Mouse (Mus musculus): ENCODE measurements around the gene Nupr1. TPM values are rescaled to one million over a fixed set of nuclear protein-coding genes. Genes with fewer than 3 reads are reported as not detected.

Nupr1 gene
- polyA plus RNA-seq, 1 experiment: 23.9 TPM

GRCm38 (mm10) chr7:126606611-126607010 is 24.1 kb downstream of the Nupr1 start:
- no peak for DNase-seq (ENCODE audit: extremely low spot score in 1 of 2, low spot score in 1 of 2)

- no peak for DNase-seq (ENCODE audit: extremely low spot score in 1 of 2, low spot score in 1 of 2)
These were observed 28.0 kb downstream of the Nupr1 start for GRCm38 (mm10) chr7:126602650-126603049.

DNA sequence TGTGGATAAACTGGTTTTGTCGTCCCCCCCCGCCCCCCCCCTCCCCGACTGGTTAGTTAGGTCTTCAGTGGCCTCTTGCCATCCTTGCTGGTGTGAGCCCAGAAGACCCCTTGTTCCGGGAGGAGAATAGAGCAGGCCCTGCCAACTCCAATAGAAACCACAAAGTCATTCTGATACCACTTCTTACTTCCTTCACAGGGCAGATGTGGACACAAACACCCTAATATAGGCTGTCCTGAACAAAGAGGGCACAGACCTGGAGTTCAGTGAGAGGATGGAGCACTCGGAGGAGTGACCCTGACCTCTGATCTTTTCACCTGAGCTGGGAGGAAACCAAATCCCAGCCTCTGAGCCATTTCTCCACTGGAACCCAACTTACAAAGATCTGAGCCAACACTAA is 28.8 kb downstream of the Nupr1 start:
- DNase-seq (ENCODE audit: extremely low spot score in 1 of 2, low spot score in 1 of 2): no peak

DNA sequence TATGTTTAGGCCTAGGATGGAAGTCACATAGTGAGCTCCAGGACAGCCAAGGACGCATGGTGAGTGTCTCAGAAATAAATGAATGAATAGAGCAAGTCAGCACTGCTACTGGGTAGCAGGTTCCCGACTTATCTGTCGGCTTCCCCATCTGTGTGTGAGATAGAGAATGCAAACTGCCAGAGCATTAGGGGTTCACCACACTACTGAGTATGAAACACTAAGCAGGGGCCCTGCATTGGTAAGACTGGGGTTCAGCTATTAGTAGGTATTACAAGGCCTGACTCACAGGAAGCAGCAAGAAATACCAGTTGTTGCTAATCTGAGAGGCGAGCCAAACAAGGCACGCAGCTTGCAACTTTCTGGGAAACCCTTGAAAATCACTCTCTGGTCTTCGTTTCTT is 31.7 kb downstream of the Nupr1 start:
- DNase-seq (ENCODE audit: extremely low spot score in 1 of 2, low spot score in 1 of 2): no peak

DNA sequence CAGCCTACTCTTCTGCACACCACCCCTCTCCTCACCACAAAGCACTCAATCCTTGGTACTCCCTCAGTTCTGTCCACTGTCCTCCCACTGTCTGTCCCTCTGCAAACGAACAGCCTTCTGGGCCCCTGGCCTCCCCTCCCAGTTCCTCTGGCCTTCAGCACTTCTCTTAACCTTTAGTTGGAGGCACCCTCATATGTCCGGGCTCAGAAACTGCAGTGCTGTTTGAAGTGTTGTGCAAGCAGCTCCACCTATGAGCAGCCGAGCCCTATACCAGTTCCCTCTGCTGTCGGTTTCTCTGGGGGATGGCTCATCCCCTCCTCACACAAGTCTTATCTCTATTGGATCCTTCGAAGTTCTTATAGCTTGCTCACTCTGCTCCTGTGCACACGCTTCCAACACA is 34.2 kb downstream of the Nupr1 start:
- DNase-seq (ENCODE audit: extremely low spot score in 1 of 2, low spot score in 1 of 2): no peak

GRCm38 (mm10) chr7:126595890-126596289 is 34.8 kb downstream of the Nupr1 start:
- no peak for DNase-seq (ENCODE audit: extremely low spot score in 1 of 2, low spot score in 1 of 2)

DNA sequence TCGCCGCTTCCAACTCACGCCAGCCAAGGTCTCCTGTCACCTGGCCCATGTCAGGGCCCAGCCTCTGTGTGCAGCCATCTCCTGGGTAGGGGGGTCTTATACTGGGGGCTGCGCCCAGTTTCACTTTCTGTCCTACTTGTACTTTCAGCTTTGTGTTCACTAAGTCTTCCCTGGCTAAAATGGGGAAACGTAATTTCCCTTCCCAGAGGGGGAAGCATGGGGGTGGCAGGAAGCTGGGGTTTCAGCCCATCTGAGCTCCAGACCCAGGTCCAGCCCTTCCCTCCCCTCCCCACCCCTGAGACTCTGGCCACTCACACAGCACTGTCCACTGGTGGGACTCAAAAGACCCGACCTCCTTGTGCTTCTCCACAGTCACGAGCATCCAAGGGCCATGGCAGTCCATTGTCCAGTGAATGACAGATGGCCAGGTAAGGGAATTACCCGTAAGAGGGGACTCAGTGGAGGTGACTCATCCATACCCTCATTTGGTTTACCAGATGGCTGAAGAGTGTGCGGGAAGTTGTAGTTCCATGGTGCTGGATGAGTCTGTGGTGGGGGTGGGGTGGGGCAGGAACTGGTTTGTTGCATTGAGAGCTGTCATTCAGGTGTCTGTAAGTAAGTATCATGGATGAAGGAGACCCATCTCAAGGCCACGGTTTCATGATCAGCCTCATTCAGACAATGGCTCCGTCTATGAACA is 35.6 kb downstream of the Nupr1 start, which contains the start of gene Il27:
Gene Il27 (minus strand): TSS at position 80 of the 700 bp plus-strand sequence.
- DNase-seq (ENCODE audit: extremely low spot score in 1 of 2, low spot score in 1 of 2): no peak

- peak in 1 of 2 experiments; percentile 51 for DNase-seq (ENCODE audit: extremely low spot score in 1 of 2, low spot score in 1 of 2)
These were observed 42.9 kb downstream of the Nupr1 start for GRCm38 (mm10) chr7:126587779-126588178.

GRCm38 (mm10) chr7:126586839-126587238 is 43.8 kb downstream of the Nupr1 start:
- no peak for DNase-seq (ENCODE audit: extremely low spot score in 1 of 2, low spot score in 1 of 2)

- DNase-seq (ENCODE audit: extremely low spot score in 1 of 2, low spot score in 1 of 2): no peak
These were observed 44.9 kb downstream of the Nupr1 start, which contains the start of gene Cln3 for GRCm38 (mm10) chr7:126585717-126586116. Cln3 (minus strand) TSS chr7:126585817.

GRCm38 (mm10) chr7:126584506-126584977 is 46.1 kb downstream of the Nupr1 start, which contains the start of gene Apobr:
Apobr (plus strand) TSS chr7:126584942.
- peak in 1 of 2 experiments; percentile 31 for DNase-seq (ENCODE audit: extremely low spot score in 1 of 2, low spot score in 1 of 2)

DNA sequence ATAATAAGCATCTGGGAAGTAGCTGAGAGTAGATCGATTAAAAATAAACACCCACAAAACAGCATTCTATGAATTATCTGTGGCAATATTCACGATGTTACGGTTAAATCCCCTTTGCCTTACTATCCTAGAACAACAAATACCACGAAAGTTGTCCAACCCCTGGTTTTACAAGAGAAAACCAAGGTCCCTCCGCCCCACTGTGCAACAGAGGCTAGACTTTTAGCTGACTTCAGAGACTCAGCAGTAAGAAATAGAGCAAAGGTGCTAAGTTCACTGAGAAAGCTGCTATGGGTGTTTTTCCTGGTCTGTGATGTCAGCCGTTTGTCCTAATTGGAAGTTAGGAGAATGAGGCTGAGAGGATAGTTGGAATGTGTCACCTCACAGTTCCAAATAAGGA is 46.9 kb downstream of the Nupr1 start:
- no peak for DNase-seq (ENCODE audit: extremely low spot score in 1 of 2, low spot score in 1 of 2)

DNA sequence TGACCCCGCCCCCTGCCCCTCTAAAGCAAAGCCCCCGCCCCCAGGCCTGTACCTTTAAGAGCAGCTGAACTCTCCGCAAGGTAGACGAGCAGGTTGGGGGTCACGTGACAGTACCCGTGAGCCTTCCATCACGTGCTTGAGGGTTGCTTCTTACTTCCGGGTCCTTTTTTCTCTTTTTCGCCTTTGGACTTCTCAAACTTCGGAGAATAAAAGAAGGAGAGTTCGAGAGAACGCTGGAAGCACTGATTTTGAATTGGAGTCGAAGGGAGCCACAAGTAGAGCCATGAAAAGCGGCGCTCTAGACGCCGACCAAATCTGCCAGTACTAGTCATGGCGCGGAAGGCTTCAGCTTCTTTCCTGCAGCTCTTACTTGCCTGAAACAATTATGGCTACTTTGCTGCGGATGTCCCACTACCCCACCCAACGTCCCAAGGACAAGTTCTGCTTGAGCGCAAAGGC is 47.4 kb downstream of the Nupr1 start:
- peak; percentile 74 to 89 for DNase-seq (ENCODE audit: extremely low spot score in 1 of 2, low spot score in 1 of 2)

- DNase-seq (ENCODE audit: extremely low spot score in 1 of 2, low spot score in 1 of 2): peak in 1 of 2 experiments; percentile 20
These were observed 47.9 kb downstream of the Nupr1 start for GRCm38 (mm10) chr7:126582759-126583158.

- no peak for DNase-seq (ENCODE audit: extremely low spot score in 1 of 2, low spot score in 1 of 2)
These were observed 49.0 kb downstream of the Nupr1 start for GRCm38 (mm10) chr7:126581661-126582060.

GRCm38 (mm10) chr7:126579172-126579571 is 51.5 kb downstream of the Nupr1 start:
- peak in 1 of 2 experiments; percentile 58 for DNase-seq (ENCODE audit: extremely low spot score in 1 of 2, low spot score in 1 of 2)

GRCm38 (mm10) chr7:126576946-126577345 is 53.7 kb downstream of the Nupr1 start:
- peak in 1 of 2 experiments; percentile 61 for DNase-seq (ENCODE audit: extremely low spot score in 1 of 2, low spot score in 1 of 2)

Other genes starting within 250 kb of the Nupr1 start
- gene Nfatc2ip, start 234.1 kb downstream of the Nupr1 start, polyA plus RNA-seq (2012; rRNA removed): 6.6 and 6.8 TPM in 2 replicates
- 0.14 and 0.27 TPM in 2 replicates for gene Cd19, start 216.0 kb downstream of the Nupr1 start, polyA plus RNA-seq (2012; rRNA removed)
- gene Rabep2, start 202.1 kb downstream of the Nupr1 start, polyA plus RNA-seq (2012; rRNA removed): 22.0 and 25.4 TPM in 2 replicates
- gene Atp2a1, start 167.8 kb downstream of the Nupr1 start, polyA plus RNA-seq (2012; rRNA removed): 1.2 and 1.9 TPM in 2 replicates
- 60.5 and 63.7 TPM in 2 replicates for gene Sh2b1, start 155.4 kb downstream of the Nupr1 start, polyA plus RNA-seq (2012; rRNA removed)
- 97.2 and 102 TPM in 2 replicates for gene Tufm, start 143.5 kb downstream of the Nupr1 start, polyA plus RNA-seq (2012; rRNA removed)
- 144 and 153 TPM in 2 replicates for gene Atxn2l, start 127.4 kb downstream of the Nupr1 start, polyA plus RNA-seq (2012; rRNA removed)
- 107 and 114 TPM in 2 replicates for gene Eif3c, start 64.5 kb downstream of the Nupr1 start, polyA plus RNA-seq (2012; rRNA removed)
- gene Apobr, start 45.9 kb downstream of the Nupr1 start, polyA plus RNA-seq (2012; rRNA removed): 0.74 and 0.82 TPM in 2 replicates
- gene Cln3, start 45.0 kb downstream of the Nupr1 start, polyA plus RNA-seq (2012; rRNA removed): 45.1 and 46.3 TPM in 2 replicates
- gene Il27, start 35.9 kb downstream of the Nupr1 start, polyA plus RNA-seq (2012; rRNA removed): 0.13 TPM in 1 of 2 replicates, not detected in the other
- gene Sgf29, start 18.4 kb upstream of the Nupr1 start, polyA plus RNA-seq (2012; rRNA removed): 40.2 and 44.8 TPM in 2 replicates
- 10.7 and 11.1 TPM in 2 replicates for gene Sult1a1, start 45.6 kb upstream of the Nupr1 start, polyA plus RNA-seq (2012; rRNA removed)
- 46.4 and 65.4 TPM in 2 replicates for gene Bola2, start 64.5 kb upstream of the Nupr1 start, polyA plus RNA-seq (2012; rRNA removed)
- 34.3 and 34.5 TPM in 2 replicates for gene Slx1b, start 64.9 kb upstream of the Nupr1 start, polyA plus RNA-seq (2012; rRNA removed)
- gene Coro1a, start 76.9 kb upstream of the Nupr1 start, polyA plus RNA-seq (2012; rRNA removed): 135 and 145 TPM in 2 replicates
- gene Mapk3, start 128.7 kb upstream of the Nupr1 start, polyA plus RNA-seq (2012; rRNA removed): 305 and 314 TPM in 2 replicates
- gene Gdpd3, start 135.5 kb upstream of the Nupr1 start, polyA plus RNA-seq (2012; rRNA removed): 4.4 and 6.4 TPM in 2 replicates
- gene Ypel3, start 146.1 kb upstream of the Nupr1 start, polyA plus RNA-seq (2012; rRNA removed): 439 and 535 TPM in 2 replicates
- 1.4 and 1.9 TPM in 2 replicates for gene Tbx6, start 150.6 kb upstream of the Nupr1 start, polyA plus RNA-seq (2012; rRNA removed)
- 84.5 and 85.1 TPM in 2 replicates for gene Ppp4c, start 161.6 kb upstream of the Nupr1 start, polyA plus RNA-seq (2012; rRNA removed)
- 130 and 142 TPM in 2 replicates for gene Fam57b, start 166.8 kb upstream of the Nupr1 start, polyA plus RNA-seq (2012; rRNA removed)
- gene 4930451I11Rik, start 200.8 kb upstream of the Nupr1 start, polyA plus RNA-seq (2012; rRNA removed): 0.53 TPM in 1 of 2 replicates, not detected in the other
- 35.1 and 44.5 TPM in 2 replicates for gene Doc2a, start 216.6 kb upstream of the Nupr1 start, polyA plus RNA-seq (2012; rRNA removed)
- gene Hirip3, start 231.1 kb upstream of the Nupr1 start, polyA plus RNA-seq (2012; rRNA removed): 89.0 and 92.5 TPM in 2 replicates
- gene Ino80e, start 231.5 kb upstream of the Nupr1 start, polyA plus RNA-seq (2012; rRNA removed): 56.0 and 58.8 TPM in 2 replicates

Data from frontal cortex, adult 2 months (tissue).